Mouse (Mus musculus): ENCODE measurements around the gene Nkx6-2.

DNA sequence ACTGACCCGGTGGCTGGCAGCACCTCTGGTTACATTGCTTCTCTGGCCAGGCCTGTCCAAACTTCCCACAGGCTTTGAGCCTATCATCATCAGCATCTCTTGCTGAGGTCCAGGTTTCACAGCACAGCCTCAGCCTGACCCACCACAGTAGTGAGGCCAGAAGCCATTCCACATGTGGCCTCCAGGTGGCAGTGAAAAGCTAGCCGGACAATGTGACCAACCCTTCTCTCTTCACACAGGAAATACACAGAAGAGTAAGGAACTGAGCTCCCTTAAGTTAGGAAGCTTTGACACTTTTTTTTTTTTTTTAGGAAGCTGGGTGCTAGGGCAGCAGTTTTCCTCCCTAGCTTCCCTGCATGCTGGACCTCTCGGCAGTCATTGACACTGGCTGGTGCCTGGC lies 7.7 kb upstream of the Nkx6-2 start:
- TF ChIP-seq SIN3A (IDR thresholded peaks at IDR 0.05; ENCODE audit: low read length), result no peak
- no peak for TF ChIP-seq CHD2 (IDR thresholded peaks at IDR 0.05; ENCODE audit: low read length)
- TF ChIP-seq TCF12 (IDR thresholded peaks at IDR 0.05; ENCODE audit: low read depth, low read length), result no peak
- no peak for TF ChIP-seq USF1 (IDR thresholded peaks at IDR 0.05; ENCODE audit: low read depth, low read length)
- no peak for TF ChIP-seq ETS1 (IDR thresholded peaks at IDR 0.05; ENCODE audit: low read depth, low read length)
- TF ChIP-seq POLR2A (IDR thresholded peaks at IDR 0.05; ENCODE audit: control insufficient read depth in 1 of 2, insufficient read depth in 1 of 2, low read depth in 1 of 2, low read length in 2 of 2, poor library complexity in 1 of 2), result no peak
- peak; percentile 65 to 79 (median 74) for TF ChIP-seq CTCF (IDR thresholded peaks at IDR 0.05 in 2 of 3, conservative IDR thresholded peaks at IDR 0.05 in 1 of 3; ENCODE audit: control insufficient read depth in 1 of 3, insufficient read depth in 1 of 3, low read depth in 2 of 3, low read length in 3 of 3, poor library complexity in 1 of 3, severe bottlenecking in 1 of 3)
- peak; percentile 58 for TF ChIP-seq RAD21 (IDR thresholded peaks at IDR 0.05; ENCODE audit: low read depth, low read length)
- no peak for TF ChIP-seq GATA1 (IDR thresholded peaks at IDR 0.05; ENCODE audit: low read depth, low read length)
- peak; percentile 46; the same call in 1 of the 2 replicates for TF ChIP-seq ZNF384 (IDR thresholded peaks at IDR 0.05; ENCODE audit: low read depth, low read length)
- no peak for TF ChIP-seq UBTF (IDR thresholded peaks at IDR 0.05; ENCODE audit: borderline replicate concordance, insufficient read depth, low read depth, low read length)
- peak; percentile 65 for TF ChIP-seq SMC3 (IDR thresholded peaks at IDR 0.05; ENCODE audit: low read depth, low read length)

Data from MEL (cell line).